Mouse (Mus musculus) gastrocnemius, postnatal 10 days (tissue): ENCODE results near the gene Gpr27. TPM values are rescaled to one million over a fixed set of nuclear protein-coding genes. Genes with fewer than 3 reads are reported as not detected.

Experiments
- DNase-seq: peaks from one replicate; pipeline ENCODE4 v3.0.0; 2021; ENCODE audit warnings: mixed read lengths
- long read RNA-seq, 2 experiments: library from polyadenylated mRNA; stranded (forward); transcript quantifications; one replicate each; pipeline ENCODE4 v2.0.0; 2021
- total RNA-seq, 2 experiments: library from RNA; stranded (reverse); gene quantifications; 2 replicates each; pipeline ENCODE4 v1.2.3; 2021

Gene Gpr27
- 1 to 10 TPM; 3.8 to 4.1 TPM for total RNA-seq
- long read RNA-seq, experiment 1, transcript Gpr27-201 (1 exons, 2,388 nt), result major isoform, 21 of 21 reads
- long read RNA-seq, experiment 1, partial matches to known transcripts, result 0 of 21 reads
- long read RNA-seq, experiment 1, other reads (novel, unspliced or antisense), result 0 of 21 reads
- long read RNA-seq, experiment 2, transcript Gpr27-201 (1 exons, 2,388 nt), result major isoform, 11 of 11 reads
- long read RNA-seq, experiment 2, partial matches to known transcripts, result 0 of 11 reads
- long read RNA-seq, experiment 2, other reads (novel, unspliced or antisense), result 0 of 11 reads

DNA sequence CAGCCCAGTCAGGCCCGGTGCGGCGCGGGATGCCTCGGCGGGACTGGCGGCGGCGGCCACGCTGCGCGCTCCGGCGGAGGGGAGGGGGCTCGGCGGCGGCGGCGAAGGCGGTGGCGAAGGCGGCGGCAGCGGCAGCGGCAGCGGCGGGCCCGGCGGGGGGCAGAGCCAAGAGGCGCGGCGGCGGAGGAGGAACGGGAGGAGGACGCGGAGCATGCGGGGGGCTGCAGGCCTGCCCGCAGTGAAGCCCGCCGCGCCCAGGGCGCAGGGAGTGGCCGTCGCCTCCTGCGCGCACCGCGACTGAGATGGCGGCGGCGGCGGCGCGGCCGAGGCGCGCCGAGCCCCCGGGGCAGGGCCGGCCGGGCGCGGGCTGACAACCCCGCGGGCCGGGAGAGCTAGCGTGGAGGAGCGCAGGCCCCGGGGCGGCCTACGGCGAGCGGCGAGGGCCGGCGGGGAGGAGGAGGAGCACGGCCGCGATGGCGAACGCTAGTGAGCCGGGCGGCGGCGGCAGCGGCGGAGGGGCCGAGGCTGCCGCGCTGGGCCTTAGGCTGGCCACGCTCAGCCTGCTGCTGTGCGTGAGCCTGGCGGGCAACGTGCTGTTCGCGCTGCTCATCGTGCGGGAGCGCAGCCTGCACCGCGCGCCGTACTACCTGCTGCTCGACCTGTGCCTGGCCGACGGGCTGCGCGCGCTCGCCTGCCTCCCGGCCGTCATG lies at the start of gene Gpr27:
Gene Gpr27, plus strand, starts transcription at position 474 of the 710 bp plus-strand sequence.
- DNase-seq, result peak; percentile 39

GRCm38 (mm10) chr6:99643439-99644199 lies 48.9 kb upstream of the Gpr27 start:
- peak; percentile 53 for DNase-seq

DNA sequence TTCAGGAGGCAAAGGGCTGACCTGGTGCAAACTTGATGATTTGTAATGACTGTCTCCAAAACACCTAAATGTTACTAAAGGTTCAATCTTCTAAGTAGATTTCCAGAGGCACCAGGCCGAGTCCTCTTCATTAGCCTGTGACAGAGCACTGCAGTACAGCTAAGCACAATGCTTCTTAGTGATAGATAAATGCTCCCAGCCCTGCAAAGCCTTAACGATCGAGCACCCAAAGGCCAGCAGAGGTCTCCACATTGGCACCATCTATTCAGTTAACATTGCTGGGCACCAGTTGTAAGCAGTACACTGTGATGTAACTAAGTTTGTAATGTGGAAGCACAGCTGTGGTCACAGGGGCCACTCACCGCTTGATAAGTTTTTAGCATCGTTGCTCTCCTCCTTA lies 48.1 kb upstream of the Gpr27 start:
- DNase-seq, result no peak

GRCm38 (mm10) chr6:99644876-99645275 lies 47.6 kb upstream of the Gpr27 start:
- no peak for DNase-seq

GRCm38 (mm10) chr6:99646344-99646743 lies 46.1 kb upstream of the Gpr27 start:
- no peak for DNase-seq

DNA sequence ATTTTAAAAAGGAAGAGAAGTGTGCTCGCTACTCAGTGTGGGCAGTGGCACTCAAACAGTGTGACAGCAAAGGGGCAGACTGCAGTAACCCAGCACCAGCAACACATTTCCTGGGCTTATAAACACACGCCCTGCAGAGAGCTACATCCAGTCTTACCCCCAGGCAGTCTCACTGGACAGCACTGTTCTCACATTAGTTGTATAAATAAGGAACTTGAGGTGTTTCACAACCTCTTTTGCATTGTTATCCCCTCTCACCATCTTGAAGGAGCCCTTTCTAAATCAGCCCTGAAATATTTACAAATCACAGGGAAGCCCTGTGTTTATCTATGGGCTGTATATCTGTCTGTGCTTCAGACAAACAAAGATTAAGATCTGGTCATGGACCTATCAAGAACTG lies 43.2 kb upstream of the Gpr27 start:
- DNase-seq, result no peak

DNA sequence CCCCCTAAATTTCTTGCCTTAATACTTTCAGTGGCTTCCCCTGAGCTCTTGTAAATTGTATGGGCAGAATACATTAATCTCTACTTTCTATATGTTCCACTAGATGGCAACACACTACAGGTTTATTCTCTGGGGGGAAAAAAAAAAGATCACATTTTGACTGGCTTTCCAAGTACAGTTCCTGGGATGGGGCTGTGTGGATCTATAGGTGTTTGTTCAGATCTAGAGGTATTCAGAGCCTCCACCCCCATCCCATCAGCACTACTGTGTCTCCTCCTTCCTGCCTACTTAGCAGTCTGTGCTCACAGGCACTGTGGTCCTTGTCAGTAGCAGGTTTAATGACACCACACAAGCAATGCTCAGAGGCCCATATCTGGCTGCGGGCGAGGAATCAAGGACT lies 40.1 kb upstream of the Gpr27 start:
- no peak for DNase-seq

DNA sequence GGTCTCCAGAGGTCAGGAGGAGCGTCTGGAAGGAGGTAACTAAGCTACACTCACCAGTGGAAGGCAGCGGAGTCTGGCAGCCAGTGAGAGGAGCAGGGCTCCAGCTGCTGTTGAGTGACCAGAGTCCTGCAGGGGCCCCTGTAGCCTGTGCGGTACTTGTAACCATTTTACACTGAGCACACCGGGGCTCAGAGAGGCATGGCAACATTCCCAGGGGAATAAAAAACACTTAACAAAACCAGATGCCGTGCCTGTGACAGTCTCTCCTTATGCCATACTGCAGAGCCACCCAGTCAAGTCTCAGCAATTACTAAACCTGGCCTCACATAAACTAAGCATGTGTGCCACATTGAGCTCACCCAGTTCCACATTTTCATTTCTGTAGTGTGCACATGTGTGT lies 38.1 kb upstream of the Gpr27 start:
- DNase-seq, result no peak

- no peak for DNase-seq
Observed at GRCm38 (mm10) chr6:99655488-99655887, 37.0 kb upstream of the Gpr27 start.

- no peak for DNase-seq
Observed at GRCm38 (mm10) chr6:99656088-99656487, 36.4 kb upstream of the Gpr27 start.

GRCm38 (mm10) chr6:99658586-99658985 lies 33.9 kb upstream of the Gpr27 start:
- no peak for DNase-seq

- no peak for DNase-seq
Observed at GRCm38 (mm10) chr6:99660443-99660842, 32.0 kb upstream of the Gpr27 start.

DNA sequence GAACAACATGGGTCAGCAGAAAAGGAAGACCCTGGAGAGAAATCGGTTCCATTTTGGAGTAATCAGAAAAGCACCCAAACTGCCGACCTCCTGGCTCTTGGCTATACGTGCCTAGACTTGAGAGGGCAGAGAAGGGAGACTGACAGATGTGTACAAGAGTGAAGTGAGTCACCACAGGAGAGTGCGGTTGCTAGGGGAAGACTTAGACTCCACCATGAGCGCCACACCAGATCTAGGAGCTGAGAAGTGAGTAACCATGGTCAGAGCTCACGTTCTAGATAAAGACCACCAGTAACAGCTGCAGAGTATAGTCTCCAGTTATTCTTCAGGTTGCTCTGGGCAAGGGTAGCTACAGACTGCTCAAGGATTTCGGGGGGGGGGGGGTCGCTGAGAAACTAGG lies 29.2 kb upstream of the Gpr27 start:
- no peak for DNase-seq

- DNase-seq, result no peak
Observed at GRCm38 (mm10) chr6:99665457-99666317, 26.8 kb upstream of the Gpr27 start.

GRCm38 (mm10) chr6:99666318-99667171 lies 25.9 kb upstream of the Gpr27 start, which contains the start of the genes Eif4e3 and Gm20696:
TSS of gene Eif4e3 (minus strand) at chr6:99666771.
TSS of gene Gm20696 (minus strand) at chr6:99666797.
- DNase-seq, result peak; percentile 65

GRCm38 (mm10) chr6:99667290-99667689 lies 25.2 kb upstream of the Gpr27 start:
- DNase-seq, result no peak

DNA sequence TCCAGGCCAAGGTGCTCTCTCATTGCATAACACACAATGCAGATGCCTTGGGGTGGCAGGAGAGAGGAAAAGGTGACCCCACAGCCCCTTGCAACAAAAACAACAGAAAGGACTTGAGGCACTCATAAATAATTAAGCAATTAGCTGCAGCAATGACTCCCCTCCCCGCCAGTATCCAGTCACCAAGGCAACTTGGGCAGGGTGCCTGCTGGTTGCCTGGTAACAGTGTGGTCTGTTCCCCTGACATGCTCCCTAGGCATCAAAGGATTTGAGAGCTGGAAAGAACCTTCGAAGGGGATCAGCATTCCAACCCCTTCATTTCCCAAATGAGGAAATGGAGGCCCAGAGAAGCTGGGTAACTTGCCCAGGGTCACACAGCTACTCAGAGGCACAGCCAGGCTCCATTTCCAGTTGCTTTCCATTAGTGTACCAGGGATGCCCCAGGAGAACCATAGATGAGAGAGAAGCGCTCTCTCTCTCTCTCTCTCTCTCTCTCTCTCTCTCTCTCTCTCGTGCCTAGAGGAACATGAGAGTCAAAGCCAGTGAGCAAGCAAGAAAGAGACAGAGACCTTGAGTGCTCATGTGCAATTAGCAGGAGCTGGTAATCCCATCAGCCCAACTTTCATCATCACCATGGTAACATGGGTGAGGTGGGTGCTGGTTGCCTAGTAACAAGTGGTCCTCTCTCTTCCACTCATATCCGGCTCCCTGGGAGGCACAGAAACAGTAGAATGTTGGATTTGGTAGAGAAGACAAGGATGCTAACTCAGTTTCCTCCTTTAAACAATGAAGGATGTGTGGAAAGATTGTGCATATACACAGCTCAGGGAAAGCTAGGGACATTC lies 22.8 kb upstream of the Gpr27 start:
- DNase-seq, result no peak

- peak; percentile 46 for DNase-seq
Observed at GRCm38 (mm10) chr6:99670481-99671119, 21.9 kb upstream of the Gpr27 start.

- no peak for DNase-seq
Observed at GRCm38 (mm10) chr6:99671768-99672167, 20.7 kb upstream of the Gpr27 start.

GRCm38 (mm10) chr6:99674482-99674881 lies 18.0 kb upstream of the Gpr27 start:
- DNase-seq, result no peak
